Mouse (Mus musculus) heart, embryonic 15.5 days (tissue): ENCODE results near the gene Ncam1. TPM values are rescaled to one million over a fixed set of nuclear protein-coding genes. Genes with fewer than 3 reads are reported as not detected.

Experiments used
- ATAC-seq: fragments of 200-750 bp; cut with Nextera tagmentation; replicated peaks from 2 replicates; pipeline ENCODE4 v1.8.0; 2017; ENCODE audit warnings: low read depth, moderate TSS enrichment; ENCODE audit not compliant: insufficient number of reproducible peaks, insufficient read depth, low FRiP score
- H3K27ac ChIP-seq: fragments of 300-500 bp; sonication (generic); 2 replicates; pipeline ENCODE4 v1.5.1; 2015; ENCODE audit warnings: mild to moderate bottlenecking, inconsistent platforms
- H3K27me3 ChIP-seq: fragments of 300-500 bp; sonication (generic); 2 replicates; pipeline ENCODE4 v1.6.1; 2015; ENCODE audit warnings: inconsistent platforms
- H3K36me3 ChIP-seq: fragments of 300-500 bp; sonication (generic); 2 replicates; pipeline ENCODE4 v1.6.1; 2015; ENCODE audit warnings: mild to moderate bottlenecking, inconsistent platforms
- H3K4me1 ChIP-seq: fragments of 300-500 bp; sonication (generic); replicated peaks from 2 replicates; pipeline ENCODE4 v1.6.1; 2015; ENCODE audit warnings: inconsistent platforms
- H3K4me2 ChIP-seq: fragments of 300-500 bp; sonication (generic); 2 replicates; pipeline ENCODE4 v1.6.1; 2015; ENCODE audit warnings: inconsistent platforms, mild to moderate bottlenecking, moderate library complexity
- H3K4me3 ChIP-seq: fragments of 300-500 bp; sonication (generic); 2 replicates; pipeline ENCODE4 v1.5.1; 2015; ENCODE audit warnings: mild to moderate bottlenecking, inconsistent platforms
- H3K9ac ChIP-seq: fragments of 300-500 bp; sonication (generic); 2 replicates; pipeline ENCODE4 v1.6.1; 2015; ENCODE audit warnings: mild to moderate bottlenecking, inconsistent platforms
- H3K9me3 ChIP-seq: fragments of 300-500 bp; sonication (generic); replicated peaks from 2 replicates; pipeline ENCODE4 v1.6.1; 2016; ENCODE audit warnings: inconsistent platforms
- WGBS: fragments of 180-500 bp; shearing (Covaris S2); methylation state at CpG from one replicate; pipeline ENCODE4 v1.1.7; 2015; ENCODE audit warnings: mixed read lengths; 5-methylcytosine and 5-hydroxymethylcytosine counted together
- polyA plus RNA-seq: library from polyadenylated mRNA; unstranded; fragments of >200 nt; fragmentation: Nextera tagmentation; extraction: Ambion mirVana; gene quantifications from 2 replicates; pipeline ENCODE4 v1.2.1, GENCODE M21; 2015

The Ncam1 gene
- polyA plus RNA-seq: 122 and 124 TPM in 2 replicates

GRCm38 (mm10) chr9:49798806-49799205 is at the start of gene Ncam1:
Gene Ncam1 (minus strand): TSS chr9:49798925.
- peak within 1 kb of the TSS; percentile 95 for H3K4me2 ChIP-seq
- H3K4me1 ChIP-seq: peaks cover 43% of the 10 kb centered on the region
- 1% methylated on average over 23 of the region's 23 CpGs for WGBS
- no peaks in the 10 kb centered on the region for H3K36me3 ChIP-seq
- H3K27ac ChIP-seq: peak within 1 kb of the TSS; percentile 78
- H3K4me3 ChIP-seq: peak within 1 kb of the TSS; percentile 76
- peak within 1 kb of the TSS; percentile 77 for H3K9ac ChIP-seq
- no peaks in the 10 kb centered on the region for H3K27me3 ChIP-seq
- H3K9me3 ChIP-seq: no peaks in the 10 kb centered on the region
- ATAC-seq: peak; percentile 56

GRCm38 (mm10) chr9:49834013-49834412 is 35.3 kb upstream of the Ncam1 start:
- no peak for ATAC-seq
- Histone ChIP-seq H3K27ac (no peak overlapping the region), H3K4me2 (no peak overlapping the region), H3K27me3 (no peaks in the 10 kb centered on the region), H3K4me3 (no peak overlapping the region), H3K36me3 (no peaks in the 10 kb centered on the region), H3K9me3 (no peaks in the 10 kb centered on the region), H3K9ac (no peak overlapping the region), H3K4me1 (no peaks in the 10 kb centered on the region)
- WGBS: 92% methylated on average over 1 of the region's 1 CpGs

- WGBS: 90% methylated on average over 8 of the region's 8 CpGs
- H3K9me3 ChIP-seq: no peaks in the 10 kb centered on the region
- no peak overlapping the region for H3K27ac ChIP-seq
- H3K9ac ChIP-seq: no peak overlapping the region
- no peak overlapping the region for H3K4me2 ChIP-seq
- H3K27me3 ChIP-seq: no peaks in the 10 kb centered on the region
- no peak for ATAC-seq
- H3K36me3 ChIP-seq: no peaks in the 10 kb centered on the region
- H3K4me3 ChIP-seq: no peak overlapping the region
- H3K4me1 ChIP-seq: 0 out of 2 replicates have a peak, but pooled peaks cover 3% of the 10 kb centered on the region
Observed at GRCm38 (mm10) chr9:49827671-49828070, 28.9 kb upstream of the Ncam1 start.

- peak; percentile 82 for ATAC-seq
- peak overlapping the region; percentile 37 for H3K4me2 ChIP-seq
- peaks cover 9% of the 10 kb centered on the region; the same call in 1 of the 2 replicates for H3K4me1 ChIP-seq
- WGBS: 42% methylated on average over 10 of the region's 10 CpGs
- no peaks in the 10 kb centered on the region for H3K36me3 ChIP-seq
- H3K27ac ChIP-seq: peak overlapping the region; percentile 85
- H3K4me3 ChIP-seq: no peak overlapping the region
- no peaks in the 10 kb centered on the region for H3K27me3 ChIP-seq
- H3K9ac ChIP-seq: no peak overlapping the region
- H3K9me3 ChIP-seq: no peaks in the 10 kb centered on the region
Observed at GRCm38 (mm10) chr9:49816115-49816650, 17.5 kb upstream of the Ncam1 start.

- H3K27me3 ChIP-seq: no peaks in the 10 kb centered on the region
- no peak overlapping the region for H3K4me2 ChIP-seq
- WGBS: 61% methylated on average over 2 of the region's 2 CpGs
- H3K9ac ChIP-seq: no peak overlapping the region
- H3K27ac ChIP-seq: no peak overlapping the region
- H3K4me3 ChIP-seq: no peak overlapping the region
- no peaks in the 10 kb centered on the region for H3K9me3 ChIP-seq
- H3K36me3 ChIP-seq: no peaks in the 10 kb centered on the region
- peaks cover 9% of the 10 kb centered on the region; the same call in 1 of the 2 replicates for H3K4me1 ChIP-seq
- no peak for ATAC-seq
Observed at GRCm38 (mm10) chr9:49814442-49814841, 15.7 kb upstream of the Ncam1 start.

- no peak for ATAC-seq
- Histone ChIP-seq H3K27me3 (no peaks in the 10 kb centered on the region), H3K9ac (no peak overlapping the region), H3K36me3 (no peaks in the 10 kb centered on the region), H3K4me2 (no peak overlapping the region), H3K9me3 (no peaks in the 10 kb centered on the region), H3K4me1 (peaks cover 15% of the 10 kb centered on the region), H3K4me3 (no peak overlapping the region), H3K27ac (no peak overlapping the region)
- WGBS: 47% methylated on average over 3 of the region's 3 CpGs
Observed at GRCm38 (mm10) chr9:49803222-49803621, 4.5 kb upstream of the Ncam1 start.

GRCm38 (mm10) chr9:49797821-49798571 is 729 bp downstream of the Ncam1 start:
- ATAC-seq: peak; percentile 66; the same call in 1 of the 2 replicates
- under 1% methylated on average over 58 of the region's 58 CpGs for WGBS
- H3K27ac ChIP-seq: peak overlapping the region; percentile 78
- no peaks in the 10 kb centered on the region for H3K36me3 ChIP-seq
- H3K4me3 ChIP-seq: peak overlapping the region; percentile 76
- peak overlapping the region; percentile 95 for H3K4me2 ChIP-seq
- H3K27me3 ChIP-seq: no peaks in the 10 kb centered on the region
- H3K9ac ChIP-seq: peak overlapping the region; percentile 77
- no peaks in the 10 kb centered on the region for H3K9me3 ChIP-seq
- peaks cover 44% of the 10 kb centered on the region for H3K4me1 ChIP-seq

GRCm38 (mm10) chr9:49797508-49797820 is 1.3 kb downstream of the Ncam1 start:
- H3K9ac ChIP-seq: peak overlapping the region; percentile 77
- H3K9me3 ChIP-seq: no peaks in the 10 kb centered on the region
- no peaks in the 10 kb centered on the region for H3K27me3 ChIP-seq
- H3K4me3 ChIP-seq: peak overlapping the region; percentile 76
- peaks cover 48% of the 10 kb centered on the region for H3K4me1 ChIP-seq
- no peaks in the 10 kb centered on the region for H3K36me3 ChIP-seq
- peak overlapping the region; percentile 78 for H3K27ac ChIP-seq
- ATAC-seq: 0 out of 2 replicates have a peak, but pooled peaks have one; percentile 1
- H3K4me2 ChIP-seq: peak overlapping the region; percentile 95
- under 1% methylated on average over 15 of the region's 15 CpGs for WGBS

- no peaks in the 10 kb centered on the region for H3K27me3 ChIP-seq
- under 1% methylated on average over 52 of the region's 52 CpGs for WGBS
- peak overlapping the region; percentile 78 for H3K27ac ChIP-seq
- ATAC-seq: peak; percentile 78
- H3K4me1 ChIP-seq: peaks cover 48% of the 10 kb centered on the region
- peak overlapping the region; percentile 77 for H3K9ac ChIP-seq
- peak overlapping the region; percentile 95 for H3K4me2 ChIP-seq
- peak overlapping the region; percentile 76 for H3K4me3 ChIP-seq
- no peaks in the 10 kb centered on the region for H3K9me3 ChIP-seq
- no peaks in the 10 kb centered on the region for H3K36me3 ChIP-seq
Observed at GRCm38 (mm10) chr9:49796618-49797507, 1.9 kb downstream of the Ncam1 start.

- no peak for ATAC-seq
- Histone ChIP-seq H3K27me3 (no peaks in the 10 kb centered on the region), H3K4me2 (no peak overlapping the region), H3K36me3 (no peaks in the 10 kb centered on the region), H3K9me3 (no peaks in the 10 kb centered on the region), H3K27ac (no peak overlapping the region), H3K9ac (no peak overlapping the region), H3K4me3 (no peak overlapping the region), H3K4me1 (peaks cover 47% of the 10 kb centered on the region)
- 58% methylated on average over 5 of the region's 5 CpGs for whole genome bisulfite sequencing
Observed at GRCm38 (mm10) chr9:49795881-49796280, 2.8 kb downstream of the Ncam1 start.

- no peak overlapping the region for H3K27ac ChIP-seq
- ATAC-seq: no peak
- H3K27me3 ChIP-seq: no peaks in the 10 kb centered on the region
- 37% methylated on average over 6 of the region's 6 CpGs for WGBS
- peaks cover 39% of the 10 kb centered on the region for H3K4me1 ChIP-seq
- no peak overlapping the region for H3K9ac ChIP-seq
- H3K36me3 ChIP-seq: no peaks in the 10 kb centered on the region
- H3K4me2 ChIP-seq: no peak overlapping the region
- no peaks in the 10 kb centered on the region for H3K9me3 ChIP-seq
- no peak overlapping the region for H3K4me3 ChIP-seq
Observed at GRCm38 (mm10) chr9:49793987-49794550, 4.7 kb downstream of the Ncam1 start.
